Mouse (Mus musculus): ENCODE results near the gene Gatad2a.
A peak's percentile ranks its signal among the peaks of the same experiment; 100 is the strongest.

The Gatad2a gene

GRCm38 (mm10) chr8:69874654-69875053 is 121.5 kb downstream of the Gatad2a start:
- DNase-seq (ENCODE audit: low spot score), result no peak

- peak; percentile 57 for DNase-seq (ENCODE audit: low spot score)
These were observed 122.0 kb downstream of the Gatad2a start for GRCm38 (mm10) chr8:69874155-69874554.

- no peak for DNase-seq (ENCODE audit: low spot score)
These were observed 125.3 kb downstream of the Gatad2a start for GRCm38 (mm10) chr8:69870907-69871306.

GRCm38 (mm10) chr8:69870003-69870765 is 126.0 kb downstream of the Gatad2a start:
- DNase-seq (ENCODE audit: low spot score), result no peak

GRCm38 (mm10) chr8:69867696-69868326 is 128.4 kb downstream of the Gatad2a start:
- DNase-seq (ENCODE audit: low spot score), result no peak

GRCm38 (mm10) chr8:69864180-69864579 is 132.0 kb downstream of the Gatad2a start:
- no peak for DNase-seq (ENCODE audit: low spot score)

- no peak for DNase-seq (ENCODE audit: low spot score)
These were observed 132.7 kb downstream of the Gatad2a start for GRCm38 (mm10) chr8:69863387-69864020.

GRCm38 (mm10) chr8:69861251-69861650 is 134.9 kb downstream of the Gatad2a start:
- no peak for DNase-seq (ENCODE audit: low spot score)

GRCm38 (mm10) chr8:69860807-69861206 is 135.4 kb downstream of the Gatad2a start:
- no peak for DNase-seq (ENCODE audit: low spot score)
